Mouse (Mus musculus) CH12.LX (cell line): ENCODE measurements around the gene Zmym6. TPM values are rescaled to one million over a fixed set of nuclear protein-coding genes. Genes with fewer than 3 reads are reported as not detected.

Experiments
- DNase-seq: peaks from one replicate; pipeline ENCODE4 v3.0.0-alpha.2; 2013; ENCODE audit errors: extremely low read depth
- H3K27ac ChIP-seq: 2 replicates; pipeline ENCODE4 v1.5.1; 2012; ENCODE audit warnings: low read depth, mild to moderate bottlenecking, control low read depth, moderate library complexity; ENCODE audit not compliant: insufficient read depth
- H3K27me3 ChIP-seq: replicated peaks from 2 replicates; pipeline ENCODE3; 2012; ENCODE audit warnings: inconsistent platforms
- H3K36me3 ChIP-seq, 2 experiments: replicated peaks in 1 of 2; 2 replicates each; pipeline versions ENCODE3 to v1.6.1; 2012; ENCODE audit warnings: inconsistent platforms in 1 of 2, low read length in 1 of 2, mild to moderate bottlenecking in 1 of 2, mixed read lengths in 1 of 2, moderate library complexity in 1 of 2; ENCODE audit not compliant: control insufficient read depth in 1 of 2, insufficient read depth in 1 of 2
- H3K4me1 ChIP-seq, 2 experiments: 2 replicates each; pipeline ENCODE4 v1.6.1; 2012; ENCODE audit warnings: inconsistent platforms in 1 of 2, moderate library complexity in 1 of 2; ENCODE audit not compliant: insufficient read depth in 2 of 2, control insufficient read depth in 1 of 2
- H3K4me2 ChIP-seq: 2 replicates; pipeline ENCODE4 v1.6.1; 2012; ENCODE audit warnings: low read depth, mild to moderate bottlenecking, control low read depth; ENCODE audit not compliant: poor library complexity, insufficient read depth, severe bottlenecking
- H3K4me3 ChIP-seq, 3 experiments: fragments of 150-350 bp in 1 of 3; sonication (generic) in 1 of 3; replicated peaks in 1 of 3; 2 replicates each; pipeline versions ENCODE3 to v1.5.1; 2011 to 2012; ENCODE audit warnings: low read depth in 2 of 3, low read length in 2 of 3, mild to moderate bottlenecking in 2 of 3, moderate library complexity in 2 of 3, control low read depth in 1 of 3, improper control_type of control experiment in 1 of 3, inconsistent platforms in 1 of 3, mixed read lengths in 1 of 3; ENCODE audit not compliant: poor library complexity in 1 of 3
- H3K79me2 ChIP-seq: replicated peaks from 2 replicates; pipeline ENCODE4 v1.6.1; 2012; ENCODE audit warnings: mild to moderate bottlenecking, moderate library complexity; ENCODE audit not compliant: control insufficient read depth, poor library complexity, insufficient read depth, severe bottlenecking; ENCODE audit errors: extremely low read depth
- H3K9ac ChIP-seq: 2 replicates; pipeline ENCODE4 v1.6.1; 2012; ENCODE audit warnings: low read depth, mild to moderate bottlenecking, control low read depth, moderate library complexity; ENCODE audit not compliant: insufficient read depth
- H3K9me3 ChIP-seq: replicated peaks from 2 replicates; pipeline ENCODE3; 2012; ENCODE audit warnings: low read length, inconsistent platforms, mixed read lengths
- BHLHE40 ChIP-seq: IDR thresholded peaks from 2 replicates; pipeline ENCODE4 v1.6.1; 2011; ENCODE audit warnings: mild to moderate bottlenecking, low read depth, low read length, improper control_type of control experiment
- CTCF ChIP-seq, 2 experiments: IDR thresholded peaks in 1 of 2; conservative IDR thresholded peaks in 1 of 2; 2 replicates each; pipeline ENCODE4 v1.5.1; 2011 to 2012; ENCODE audit warnings: low read depth in 2 of 2, low read length in 2 of 2, improper control_type of control experiment in 1 of 2, inconsistent platforms in 1 of 2, mild to moderate bottlenecking in 1 of 2, moderate library complexity in 1 of 2
- GABPA ChIP-seq: IDR thresholded peaks from 2 replicates; pipeline ENCODE4 v1.6.1; 2012; ENCODE audit warnings: low read depth, low read length, improper control_type of control experiment, inconsistent platforms; ENCODE audit not compliant: insufficient replicate concordance
- HCFC1 ChIP-seq: IDR thresholded peaks from 2 replicates; pipeline ENCODE4 v1.6.1; 2012; ENCODE audit warnings: low read depth, mild to moderate bottlenecking, inconsistent platforms, low read length, improper control_type of control experiment
- IRF4 ChIP-seq: IDR thresholded peaks from 2 replicates; pipeline ENCODE4 v1.6.1; 2014; ENCODE audit warnings: low read depth, mild to moderate bottlenecking, inconsistent platforms, low read length, improper control_type of control experiment
- KAT2A ChIP-seq: IDR thresholded peaks from 2 replicates; pipeline ENCODE4 v1.6.1; 2012; ENCODE audit warnings: low read length, improper control_type of control experiment, inconsistent platforms; ENCODE audit not compliant: insufficient replicate concordance
- MAX ChIP-seq: IDR thresholded peaks from 2 replicates; pipeline ENCODE4 v1.6.1; 2011; ENCODE audit warnings: low read length, improper control_type of control experiment
- MAZ ChIP-seq: IDR thresholded peaks from 2 replicates; pipeline ENCODE4 v1.6.1; 2012; ENCODE audit warnings: low read depth, mild to moderate bottlenecking, inconsistent platforms, low read length, improper control_type of control experiment, moderate library complexity
- MXI1 ChIP-seq: IDR thresholded peaks from 2 replicates; pipeline ENCODE4 v1.6.1; 2011; ENCODE audit warnings: mild to moderate bottlenecking, low read depth, low read length, improper control_type of control experiment
- RAD21 ChIP-seq: IDR thresholded peaks from 2 replicates; pipeline ENCODE4 v1.6.1; 2011; ENCODE audit warnings: low read depth, mild to moderate bottlenecking, low read length, improper control_type of control experiment, moderate library complexity
- TCF12 ChIP-seq: IDR thresholded peaks from 2 replicates; pipeline ENCODE4 v1.6.1; 2014; ENCODE audit warnings: low read depth, mild to moderate bottlenecking, inconsistent platforms, low read length, improper control_type of control experiment
- UBTF ChIP-seq: IDR thresholded peaks from 2 replicates; pipeline ENCODE4 v1.6.1; 2012; ENCODE audit warnings: low read depth, mild to moderate bottlenecking, inconsistent platforms, low read length, improper control_type of control experiment, moderate library complexity
- dilution Hi-C: fragments of 300-500 bp; cut with MboI; formaldehyde crosslinking; loops from 2 replicates; pipeline ENCODE4 v1.14.3; 2020; ENCODE audit warnings: low sequenced_read_pairs; ENCODE audit not compliant: extremely low pct_unique_long_range_greater_than_20kb, extremely low pct_ligation_motif_present
- in situ Hi-C: fragments of 300-500 bp; cut with MboI; formaldehyde crosslinking; loops from 3 replicates; pipeline ENCODE4 v1.14.3; 2019; ENCODE audit warnings: low sequenced_read_pairs, low pct_ligation_motif_present, low pct_unique_long_range_greater_than_20kb, mixed read lengths
- polyA plus RNA-seq: library from polyadenylated mRNA; unstranded; fragments of >175 nt; gene quantifications from 2 replicates; pipeline ENCODE4 v1.2.1, GENCODE M21; 2012; ENCODE audit warnings: low read depth; ENCODE audit not compliant: insufficient read length
- total RNA-seq, 2 experiments: library from RNA; depleted of rRNA; stranded (reverse); fragments of 300-350 nt in 1 of 2; fragments of >200 nt in 1 of 2; gene quantifications; 2 replicates each; pipeline ENCODE4 v1.2.3; 2012 to 2014

The Zmym6 gene
- total and polyA plus RNA-seq, 3 experiments = 7.8 to 9.1 (median 8.1) TPM

DNA sequence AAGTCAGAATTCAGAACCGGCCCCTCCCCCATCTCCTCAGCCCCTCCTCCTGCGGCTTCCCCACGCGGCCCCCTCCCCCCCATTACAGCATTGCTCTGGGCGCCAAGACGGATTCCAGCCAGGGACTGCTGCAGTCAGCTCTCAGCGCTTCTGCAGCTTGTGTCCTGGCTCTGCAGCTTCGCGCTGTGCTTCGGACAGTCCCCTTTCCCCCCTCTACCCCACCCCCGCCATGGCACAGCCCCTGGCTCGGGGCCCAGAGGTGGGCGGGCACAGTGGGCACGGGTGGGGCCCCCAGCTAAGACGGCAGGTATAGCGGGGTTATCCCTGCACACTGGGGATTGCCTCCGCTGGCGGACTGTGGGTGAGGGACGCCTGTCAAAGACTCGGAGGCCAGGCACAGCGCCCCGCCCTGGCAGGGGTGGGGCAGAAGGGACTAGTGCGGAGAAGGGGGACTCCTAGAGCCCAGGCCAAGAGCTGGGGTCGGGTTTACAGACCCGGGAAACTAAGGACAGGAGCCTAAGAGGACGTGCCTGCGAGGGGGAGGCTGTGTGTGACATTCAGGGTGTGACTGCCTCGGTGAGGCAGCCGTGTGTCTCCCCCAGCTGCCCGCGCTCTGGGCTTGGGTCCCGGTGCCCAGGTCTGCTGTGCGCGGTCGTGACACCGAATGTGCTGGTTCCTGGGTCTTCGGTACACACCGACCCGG is 91.2 kb downstream of the Zmym6 start:
- no peak for DNase-seq
- in situ Hi-C loops (no loop called here), dilution Hi-C loops (no loop called here)
- Histone ChIP-seq H3K4me3 (peak overlapping the region in 2 of 3 experiments; percentile 5 to 41), H3K79me2 (no peaks in the 10 kb centered on the region), H3K4me2 (peak overlapping the region; percentile 85), H3K27ac (no peak overlapping the region), H3K36me3 (no peaks in the 10 kb centered on the region), H3K27me3 (peaks cover 78% of the 10 kb centered on the region), H3K9me3 (peaks cover 3% of the 10 kb centered on the region), H3K4me1 (peaks cover 4 to 5% of the 10 kb centered on the region in 2 experiments; a peak in 3 of 4 replicates), H3K9ac (no peak overlapping the region)
- TF ChIP-seq CTCF (conservative IDR thresholded peaks at IDR 0.05 in 1 of 2, IDR thresholded peaks at IDR 0.05 in 1 of 2; ENCODE audit: low read depth in 2 of 2, low read length in 2 of 2) (peak in 1 of 2 experiments; percentile 11; a peak in 1 of 4 replicates), KAT2A (no peak)

DNA sequence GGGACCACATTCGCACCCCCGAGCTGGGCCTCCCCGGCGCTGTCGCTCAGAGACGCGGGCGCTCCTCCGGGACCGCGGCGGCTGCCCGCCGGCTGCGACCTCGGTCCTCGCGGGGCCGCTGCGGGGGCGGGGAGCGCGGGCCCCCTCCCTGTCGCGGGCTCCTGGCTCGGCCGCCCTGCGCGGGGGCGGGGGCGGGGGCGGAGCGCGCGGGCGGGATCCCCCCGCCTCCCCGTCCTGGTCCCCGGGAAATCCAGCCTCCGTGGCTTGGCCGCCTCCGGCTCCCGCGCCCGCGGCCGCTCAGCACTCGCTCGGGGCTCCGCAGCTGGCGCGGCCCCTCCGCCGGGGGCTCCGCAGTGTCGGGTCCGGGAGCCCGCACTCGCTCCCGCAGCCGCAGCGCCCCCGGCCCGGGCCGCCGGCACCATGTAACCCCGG is 91.7 kb downstream of the Zmym6 start, which contains the start of gene Dlgap3:
Gene Dlgap3, plus strand, starts transcription at position 291 of the 432 bp plus-strand sequence.
- in situ Hi-C loops (no loop called here), dilution Hi-C loops (no loop called here)
- no peaks in the 10 kb centered on the region for H3K36me3 ChIP-seq
- H3K4me1 ChIP-seq = peaks cover 4 to 5% of the 10 kb centered on the region in 2 experiments; a peak in 3 of 4 replicates
- H3K27me3 ChIP-seq = peaks cover 73% of the 10 kb centered on the region
- H3K4me2 ChIP-seq = peak within 1 kb of the TSS; percentile 85
- no peak within 1 kb of the TSS; the same call in 1 of the 2 replicates for H3K9ac ChIP-seq
- H3K27ac ChIP-seq = no peak within 1 kb of the TSS
- peaks cover 3% of the 10 kb centered on the region for H3K9me3 ChIP-seq
- TF ChIP-seq MAX (no peak), MXI1 (no peak), TCF12 (peak; percentile 18; the same call in 1 of the 2 replicates)
- no peak for DNase-seq
- peak within 1 kb of the TSS in 2 of 3 experiments; percentile 30 to 41 for H3K4me3 ChIP-seq
- H3K79me2 ChIP-seq = no peaks in the 10 kb centered on the region

- peak overlapping the region in 2 of 3 experiments; percentile 30 to 41 for H3K4me3 ChIP-seq
- peaks cover 3% of the 10 kb centered on the region for H3K9me3 ChIP-seq
- peaks cover 69% of the 10 kb centered on the region for H3K27me3 ChIP-seq
- dilution Hi-C loops = no loop called here
- no peak overlapping the region; the same call in 1 of the 2 replicates for H3K9ac ChIP-seq
- no peaks in the 10 kb centered on the region for H3K79me2 ChIP-seq
- no peak for DNase-seq
- no peak overlapping the region for H3K27ac ChIP-seq
- no peaks in the 10 kb centered on the region for H3K36me3 ChIP-seq
- H3K4me1 ChIP-seq = peaks cover 4 to 5% of the 10 kb centered on the region in 2 experiments; a peak in 3 of 4 replicates
- in situ Hi-C loops = no loop called here
- TF ChIP-seq IRF4 (no peak), MAZ (no peak), UBTF (peak; percentile 72), MXI1 (no peak), KAT2A (no peak), GABPA (no peak), RAD21 (no peak), HCFC1 (no peak), BHLHE40 (0 out of 2 replicates have a peak, but pooled peaks have one; percentile 27)
- H3K4me2 ChIP-seq = peak overlapping the region; percentile 85
Measured at GRCm38 (mm10) chr4:127169346-127170221, 92.4 kb downstream of the Zmym6 start.
